Mouse (Mus musculus) heart, postnatal 0 days (tissue): Measurements from ENCODE around the gene Doc2g.

Experiments used
- CTCF ChIP-seq: IDR thresholded peaks from 2 replicates; pipeline ENCODE4 v1.5.1; 2016; ENCODE audit warnings: antibody characterized with exemption, control low read depth, low read depth
- EP300 ChIP-seq: IDR thresholded peaks from 2 replicates; pipeline ENCODE4 v1.6.1; 2016; ENCODE audit warnings: antibody characterized with exemption, low read depth

DNA sequence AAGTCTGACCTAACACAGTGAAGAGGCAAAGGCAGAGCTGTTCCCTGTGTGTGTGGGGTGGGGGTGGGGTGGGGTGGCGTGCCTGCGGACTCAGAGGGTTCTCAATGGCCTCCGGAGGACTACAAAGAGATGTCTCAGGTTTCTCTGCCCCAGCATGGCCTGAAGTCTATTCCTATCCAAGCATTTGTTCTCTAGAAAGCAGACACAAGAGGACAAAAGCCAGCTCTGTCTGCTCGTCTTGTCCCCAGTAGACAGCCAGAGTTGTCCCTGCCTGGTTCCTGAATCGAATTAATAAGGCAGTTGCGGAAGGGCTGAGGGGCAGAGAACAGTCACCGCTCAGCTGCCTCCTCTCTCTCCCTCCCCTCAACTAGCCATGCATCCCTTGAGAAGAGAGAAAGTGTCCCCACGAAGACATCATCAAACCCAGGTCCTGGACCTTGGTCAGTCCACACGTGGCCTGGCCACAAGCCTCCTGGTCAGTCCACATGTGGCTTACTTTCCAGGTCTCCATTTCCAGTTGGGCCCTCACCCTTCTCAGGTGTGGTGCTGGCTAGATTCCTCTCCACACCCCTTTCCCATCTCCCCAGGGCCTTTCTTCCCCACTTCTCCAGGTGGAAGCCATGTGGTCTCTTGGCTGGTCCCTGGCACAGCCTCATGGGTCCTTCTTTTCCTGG, 19.4 kb upstream of the Doc2g start:
- no peak for TF ChIP-seq EP300
- TF ChIP-seq CTCF, result no peak
